ENCODE assay signal across 8 mouse cellular contexts in the genomic region with DNA sequence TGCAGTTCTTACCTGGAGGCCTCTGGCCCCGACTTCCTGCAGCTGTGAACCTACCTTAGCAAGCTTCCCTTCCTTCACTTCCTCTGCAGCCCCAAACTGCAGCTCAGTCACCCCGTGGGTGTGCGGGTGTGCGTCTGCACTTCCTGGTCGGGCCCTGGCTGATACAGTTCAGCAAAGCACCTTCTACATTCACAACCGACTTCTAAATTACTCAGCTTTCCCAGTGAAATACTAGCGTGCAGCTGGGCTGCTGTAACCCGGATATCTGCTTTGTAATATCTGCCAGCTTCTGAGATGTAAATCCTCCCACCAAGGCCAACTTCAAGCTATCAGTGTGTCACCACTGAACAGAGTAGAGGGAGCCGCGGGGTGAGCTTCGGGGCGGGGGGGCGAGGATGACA. TPM values are rescaled to one million over a fixed set of nuclear protein-coding genes. Genes with fewer than 3 reads are reported as not detected.
DNase-seq lines count a peak whose midpoint lies in the region; ATAC-seq and TF ChIP-seq lines count a peak whose summit lies in the region.

No protein-coding gene starts in this region.

- no peak for TF ChIP-seq CTCF in gastrocnemius, adult 2 months (IDR thresholded peaks at IDR 0.05)
- TF ChIP-seq CTCF in G1E (IDR thresholded peaks at IDR 0.05; ENCODE audit: low read depth, low read length): no peak
- TF ChIP-seq CTCF in forebrain, postnatal 0 days (IDR thresholded peaks at IDR 0.05; ENCODE audit: low read depth): no peak
- TF ChIP-seq CTCF in liver, postnatal 0 days (IDR thresholded peaks at IDR 0.05; ENCODE audit: low read depth): no peak

- no peak overlapping the region for H3K4me2 ChIP-seq in forebrain, postnatal 0 days (ENCODE audit: low read depth)
- no peak overlapping the region for H3K4me2 ChIP-seq in liver, postnatal 0 days (ENCODE audit: low read depth, low read length)
- no peak overlapping the region for H3K4me2 ChIP-seq in stomach, embryonic 15.5 days

- H3K27ac ChIP-seq in gastrocnemius, adult 2 months: peak overlapping the region; percentile 68
- peak overlapping the region; percentile 62 for H3K27ac ChIP-seq in forebrain, postnatal 0 days (ENCODE audit: low read depth, low read length)
- H3K27ac ChIP-seq in liver, postnatal 0 days (ENCODE audit: low read depth): peak overlapping the region; percentile 60
- peak overlapping the region; percentile 63; the same call in 1 of the 2 replicates for H3K27ac ChIP-seq in stomach, embryonic 15.5 days

- no peak for TF ChIP-seq EP300 in liver, postnatal 0 days (IDR thresholded peaks at IDR 0.05; ENCODE audit: low read depth)

- peaks cover 69% of the 10 kb centered on the region for H3K36me3 ChIP-seq in G1E (replicated peaks)
- peaks cover 46% of the 10 kb centered on the region for H3K36me3 ChIP-seq in forebrain, postnatal 0 days (ENCODE audit: insufficient read depth)
- H3K36me3 ChIP-seq in liver, postnatal 0 days (replicated peaks; ENCODE audit: insufficient read depth, low read length): peaks cover 33% of the 10 kb centered on the region
- peaks cover 32% of the 10 kb centered on the region for H3K36me3 ChIP-seq in stomach, embryonic 15.5 days

- no peaks in the 10 kb centered on the region for H3K9me3 ChIP-seq in G1E (replicated peaks)
- no peaks in the 10 kb centered on the region for H3K9me3 ChIP-seq in forebrain, postnatal 0 days (ENCODE audit: low read length)
- no peaks in the 10 kb centered on the region for H3K9me3 ChIP-seq in liver, postnatal 0 days (ENCODE audit: low read length)
- H3K9me3 ChIP-seq in stomach, embryonic 15.5 days: no peaks in the 10 kb centered on the region

- peak; percentile 34; the same call in 1 of the 2 replicates for ATAC-seq in G1E (ENCODE audit: extremely low read depth, insufficient number of reproducible peaks, low FRiP score, poor library complexity, severe bottlenecking)
- ATAC-seq in forebrain, postnatal 0 days: no peak
- no peak for ATAC-seq in liver, postnatal 0 days
- no peak for ATAC-seq in stomach, embryonic 15.5 days (ENCODE audit: insufficient read depth, low FRiP score, low read depth)

- 83% methylated on average over 13 of the region's 13 CpGs for WGBS in forebrain, postnatal 0 days
- 44% methylated on average over 13 of the region's 13 CpGs for WGBS in liver, postnatal 0 days (ENCODE audit: insufficient replicate concordance)
- 73% methylated on average over 13 of the region's 13 CpGs for WGBS in stomach, embryonic 15.5 days

- H3K4me3 ChIP-seq in gastrocnemius, adult 2 months: no peak overlapping the region
- no peak overlapping the region; the same call in 1 of the 2 replicates for H3K4me3 ChIP-seq in G1E (ENCODE audit: low read depth, low read length)
- no peak overlapping the region for H3K4me3 ChIP-seq in forebrain, postnatal 0 days (ENCODE audit: low read depth, low read length)
- H3K4me3 ChIP-seq in liver, postnatal 0 days (ENCODE audit: low read depth, low read length): no peak overlapping the region
- no peak overlapping the region for H3K4me3 ChIP-seq in stomach, embryonic 15.5 days (replicated peaks)

- no peak for DNase-seq in gastrocnemius, adult 2 months
- DNase-seq in gastrocnemius, adult 8-10 months (ENCODE audit: low spot score in 2 of 2): no peak
- DNase-seq in G1E (ENCODE audit: low spot score): peak; percentile 26
- DNase-seq in forebrain, postnatal 0 days: no peak
- no peak for DNase-seq in liver, postnatal 0 days
- no peak for DNase-seq in right cerebral cortex, postnatal 36 days (ENCODE audit: low spot score in 2 of 2)
- DNase-seq in right cerebral cortex, postnatal 14 days: no peak

- no peaks in the 10 kb centered on the region; the same call in 1 of the 2 replicates for H3K27me3 ChIP-seq in G1E (ENCODE audit: insufficient read depth, low read length)
- H3K27me3 ChIP-seq in forebrain, postnatal 0 days (ENCODE audit: insufficient read depth, low read length): no peaks in the 10 kb centered on the region
- H3K27me3 ChIP-seq in liver, postnatal 0 days (ENCODE audit: insufficient read depth, low read length): no peaks in the 10 kb centered on the region
- H3K27me3 ChIP-seq in stomach, embryonic 15.5 days (replicated peaks): no peaks in the 10 kb centered on the region

- no peak overlapping the region for H3K9ac ChIP-seq in forebrain, postnatal 0 days
- H3K9ac ChIP-seq in liver, postnatal 0 days (replicated peaks): peak overlapping the region; percentile 30; the same call in 1 of the 2 replicates
- H3K9ac ChIP-seq in stomach, embryonic 15.5 days: no peak overlapping the region

- intact Hi-C loops in gastrocnemius, adult 2 months (cut with DNase I): loop anchor here (10.0 kb wide), 1 partner anchor 445 kb away; no protein-coding TSS in a partner anchor

- peaks cover 42% of the 10 kb centered on the region for H3K4me1 ChIP-seq in G1E (ENCODE audit: insufficient read depth, low read depth, low read length)
- no peaks in the 10 kb centered on the region for H3K4me1 ChIP-seq in forebrain, postnatal 0 days (ENCODE audit: insufficient read depth)
- peaks cover 5% of the 10 kb centered on the region for H3K4me1 ChIP-seq in liver, postnatal 0 days (ENCODE audit: insufficient read depth)
- H3K4me1 ChIP-seq in stomach, embryonic 15.5 days: peaks cover 13% of the 10 kb centered on the region; the same call in 1 of the 2 replicates

RNA-seq across cellular contexts. Expression of gene Wdr73, which starts 11.2 kb away (rescaled TPM):
- total RNA-seq in gastrocnemius, adult 2 months (2021): 1 to 10 TPM; 2.9 to 3.7 TPM
- 1 to 10 TPM; 2.4 to 6.0 (median 3.8) TPM for total RNA-seq in gastrocnemius, adult 8-10 months (2022)
- total RNA-seq in G1E (2014; fragmentation: Nextera tagmentation) (13.2 and 14.4 TPM in 2 replicates), G1E (2017) (31.1 and 35.0 TPM in 2 replicates)
- polyA plus RNA-seq in G1E (2012): 17.7 and 19.0 TPM in 2 replicates
- 48.4 and 54.0 TPM in 2 replicates for total RNA-seq in forebrain, postnatal 0 days (2014; rRNA removed)
- 38.6 and 41.2 TPM in 2 replicates for polyA plus RNA-seq in forebrain, postnatal 0 days (2015; fragmentation: Nextera tagmentation; extraction: Ambion mirVana)
- 10.1 and 13.6 TPM in 2 replicates for polyA plus RNA-seq in liver, postnatal 0 days (2015; fragmentation: Nextera tagmentation; extraction: Ambion mirVana)
- polyA plus RNA-seq in stomach, embryonic 15.5 days (2015; fragmentation: Nextera tagmentation; extraction: Ambion mirVana): 33.2 and 33.7 TPM in 2 replicates

RNA-seq across cellular contexts. Expression of gene Nmb, which starts 15.0 kb away (rescaled TPM):
- total RNA-seq in gastrocnemius, adult 2 months (2021): 1 to 10 TPM; 3.6 to 4.0 TPM
- 1 to 10 TPM; 2.4 to 5.0 (median 4.0) TPM for total RNA-seq in gastrocnemius, adult 8-10 months (2022)
- 1.5 and 1.6 TPM in 2 replicates for total RNA-seq in G1E (2014; fragmentation: Nextera tagmentation)
- 1.4 and 2.6 TPM in 2 replicates for total RNA-seq in G1E (2017)
- 0.93 and 1.1 TPM in 2 replicates for polyA plus RNA-seq in G1E (2012)
- total RNA-seq in forebrain, postnatal 0 days (2014; rRNA removed): 8.6 and 13.5 TPM in 2 replicates
- polyA plus RNA-seq in forebrain, postnatal 0 days (2015; fragmentation: Nextera tagmentation; extraction: Ambion mirVana): 10.9 and 13.9 TPM in 2 replicates
- 1.4 and 1.7 TPM in 2 replicates for polyA plus RNA-seq in liver, postnatal 0 days (2015; fragmentation: Nextera tagmentation; extraction: Ambion mirVana)
- 5.1 TPM in 2 replicates for polyA plus RNA-seq in stomach, embryonic 15.5 days (2015; fragmentation: Nextera tagmentation; extraction: Ambion mirVana)

RNA-seq across cellular contexts. Expression of gene Zscan2, which starts 29.1 kb away (rescaled TPM):
- 1 to 10 TPM; 1.3 to 1.7 TPM for total RNA-seq in gastrocnemius, adult 2 months (2021)
- total RNA-seq in gastrocnemius, adult 8-10 months (2022): 1 to 10 TPM; 1.8 to 2.4 (median 2.0) TPM
- total RNA-seq in G1E (2014; fragmentation: Nextera tagmentation): 4.6 and 5.3 TPM in 2 replicates
- 1.7 and 1.8 TPM in 2 replicates for total RNA-seq in G1E (2017)
- polyA plus RNA-seq in G1E (2012): 4.4 and 4.7 TPM in 2 replicates
- total RNA-seq in forebrain, postnatal 0 days (2014; rRNA removed): 29.1 and 38.3 TPM in 2 replicates
- polyA plus RNA-seq in forebrain, postnatal 0 days (2015; fragmentation: Nextera tagmentation; extraction: Ambion mirVana): 1.6 and 3.3 TPM in 2 replicates
- polyA plus RNA-seq in liver, postnatal 0 days (2015; fragmentation: Nextera tagmentation; extraction: Ambion mirVana): 0.43 and 0.47 TPM in 2 replicates
- polyA plus RNA-seq in stomach, embryonic 15.5 days (2015; fragmentation: Nextera tagmentation; extraction: Ambion mirVana): 1.6 and 2.1 TPM in 2 replicates

RNA-seq across cellular contexts. Expression of gene Sec11a, which starts 57.7 kb away (rescaled TPM):
- total RNA-seq in gastrocnemius, adult 2 months (2021): 10 to 100 TPM; 21.4 to 31.5 TPM
- 10 to 100 TPM; 24.9 to 33.7 (median 25.5) TPM for total RNA-seq in gastrocnemius, adult 8-10 months (2022)
- total RNA-seq in G1E (2014; fragmentation: Nextera tagmentation) (177 and 221 TPM in 2 replicates), G1E (2017) (395 and 472 TPM in 2 replicates)
- 6.3 and 7.7 TPM in 2 replicates for polyA plus RNA-seq in G1E (2012)
- total RNA-seq in forebrain, postnatal 0 days (2014; rRNA removed): 64.6 and 72.5 TPM in 2 replicates
- 133 and 140 TPM in 2 replicates for polyA plus RNA-seq in forebrain, postnatal 0 days (2015; fragmentation: Nextera tagmentation; extraction: Ambion mirVana)
- polyA plus RNA-seq in liver, postnatal 0 days (2015; fragmentation: Nextera tagmentation; extraction: Ambion mirVana): 82.0 and 89.4 TPM in 2 replicates
- polyA plus RNA-seq in stomach, embryonic 15.5 days (2015; fragmentation: Nextera tagmentation; extraction: Ambion mirVana): 256 and 258 TPM in 2 replicates
